Mouse (Mus musculus) adrenal gland, adult (tissue): ENCODE results near the gene Ctnna3.
"Not testable (repeated sequence)": the region's sequence is repeated elsewhere in the genome, so short reads cannot be mapped to it uniquely, and the experiment has no call there.

ENCODE experiments used
- DNase-seq, 2 experiments: peaks; one replicate each; pipeline ENCODE4 v3.0.0; 2022 to 2023; ENCODE audit warnings: low spot score in 1 of 2; ENCODE audit not compliant: inconsistent age in 2 of 2

Ctnna3 gene

DNA sequence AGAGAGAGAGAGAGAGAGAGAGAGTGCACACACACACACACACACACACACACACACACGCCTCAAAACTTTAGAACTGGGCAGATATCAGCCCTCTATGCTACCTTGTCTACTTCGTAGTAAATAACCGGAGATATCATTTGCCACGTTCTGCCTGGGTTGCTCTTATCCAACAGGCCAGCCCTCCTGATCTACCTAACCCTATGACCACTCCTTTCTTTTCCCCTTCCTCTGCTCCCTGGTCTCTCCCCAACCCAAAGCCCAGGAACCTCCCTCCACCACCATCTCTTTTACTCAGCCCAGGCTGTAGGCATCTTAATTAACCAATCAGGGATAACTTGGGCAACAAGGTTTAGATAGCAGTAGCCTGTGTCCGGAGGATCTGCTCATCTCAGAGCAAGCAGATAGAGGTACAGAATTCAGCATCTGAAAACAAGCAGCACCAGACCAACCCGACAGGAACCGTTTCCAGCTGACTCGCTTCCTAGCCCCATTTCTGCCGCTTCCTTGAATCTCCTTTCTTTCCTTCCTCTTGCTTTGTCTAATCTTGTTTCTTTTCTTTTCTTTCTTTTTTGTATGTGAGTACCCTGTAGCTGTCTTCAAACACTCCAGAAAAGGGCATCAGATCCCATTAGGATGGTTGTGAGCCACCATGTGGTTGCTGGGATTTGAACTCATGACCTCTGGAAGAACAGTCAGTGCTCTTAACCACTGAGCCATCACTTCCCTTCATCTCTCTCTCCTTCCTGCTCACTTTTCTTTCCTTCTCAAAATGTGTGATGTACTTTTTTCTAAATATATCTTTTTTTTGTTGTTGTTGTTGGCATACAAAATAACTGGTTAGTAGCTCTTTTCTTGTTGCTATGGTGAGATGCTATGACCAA is 6.1 kb upstream of the Ctnna3 start:
- DNase-seq = no peak

DNA sequence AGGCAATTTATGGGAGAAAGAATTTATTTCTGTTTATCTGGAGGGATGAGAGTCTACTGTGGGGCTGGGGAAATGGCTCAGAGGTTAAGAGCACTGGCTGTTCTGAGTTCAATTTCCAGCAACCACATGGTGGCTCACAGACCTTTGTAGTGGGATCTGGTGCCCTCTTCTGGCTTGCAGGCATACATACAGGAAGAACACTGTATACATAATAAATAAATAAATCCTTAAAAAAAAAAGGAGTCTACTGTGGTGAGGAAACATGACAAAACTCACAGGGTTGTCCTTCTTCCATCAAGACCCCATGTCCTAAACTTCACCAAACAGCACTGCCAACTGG is 5.5 kb upstream of the Ctnna3 start:
- DNase-seq = peak; percentile 40 to 72

DNA sequence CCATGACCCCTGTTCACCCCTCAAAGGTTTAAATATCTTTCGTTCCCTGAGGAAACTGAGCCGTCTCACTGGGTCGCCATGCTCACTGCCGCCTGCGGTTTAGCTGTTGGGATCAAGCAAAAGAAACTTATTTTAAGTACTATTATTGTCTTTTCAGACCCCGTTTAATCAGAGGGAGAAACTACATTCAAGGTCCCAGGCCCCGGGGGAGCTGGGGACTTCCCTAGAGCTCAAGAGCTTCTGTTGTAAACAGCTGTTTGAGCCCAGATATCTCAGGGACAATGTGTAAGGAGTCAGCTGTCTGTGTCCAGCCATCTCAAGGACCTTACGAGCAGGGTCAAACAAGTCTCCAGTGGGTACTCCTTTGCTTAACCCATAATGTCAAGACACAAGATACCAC is 2.8 kb upstream of the Ctnna3 start:
- no peak for DNase-seq

DNA sequence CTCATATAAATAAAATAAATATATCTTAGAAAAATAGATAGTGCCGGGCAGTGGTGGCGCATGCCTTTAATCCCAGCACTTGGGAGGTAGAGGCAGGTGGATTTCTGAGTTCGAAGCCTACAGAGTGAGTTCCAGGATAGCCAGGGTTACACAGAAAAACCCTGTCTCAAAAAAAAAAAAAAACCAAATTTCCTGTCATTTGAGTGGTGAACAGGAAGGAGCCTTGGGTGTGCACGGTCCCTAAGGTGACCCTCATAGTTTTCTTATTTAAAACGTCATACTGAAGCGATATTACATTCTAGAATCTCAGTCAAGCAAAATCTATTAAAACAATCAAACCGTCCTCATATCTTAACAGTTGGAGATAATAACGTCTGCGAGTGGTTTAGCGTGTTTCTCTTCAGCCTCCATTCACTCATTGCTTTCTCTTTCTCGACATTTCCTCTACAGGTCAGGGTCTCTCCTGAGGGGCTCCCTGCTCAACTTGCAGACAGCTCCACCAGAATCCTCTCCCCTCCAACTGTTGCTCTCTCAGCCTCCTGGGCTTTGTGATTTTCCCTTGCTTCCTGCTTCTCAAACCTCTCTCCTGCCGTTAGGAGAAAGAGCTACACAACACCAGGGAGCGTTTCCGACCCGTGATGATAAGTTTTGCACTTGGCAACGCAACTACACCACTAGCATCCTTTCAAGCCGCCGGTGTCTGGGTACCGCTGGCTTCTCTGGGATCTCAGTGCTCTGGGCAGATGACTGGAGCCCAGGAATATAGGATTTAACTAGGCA is 1.5 kb upstream of the Ctnna3 start:
- peak; percentile 40 to 77 for DNase-seq

DNA sequence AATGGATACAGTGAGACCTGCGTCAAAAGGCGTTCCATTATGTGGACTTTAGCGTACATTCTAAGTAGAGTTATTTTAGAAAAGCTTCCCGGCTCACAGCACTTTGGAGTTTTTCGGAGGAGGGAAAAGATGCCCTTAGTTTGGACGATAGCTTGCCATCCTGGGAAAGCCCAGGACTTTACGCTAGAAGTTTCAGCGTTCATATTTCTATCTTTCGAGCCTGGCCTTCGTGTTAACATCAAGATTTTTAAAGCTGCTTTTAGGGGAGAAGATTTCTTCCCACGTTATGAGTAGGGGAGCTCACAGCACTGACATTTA is 916 bp upstream of the Ctnna3 start:
- no peak for DNase-seq

DNA sequence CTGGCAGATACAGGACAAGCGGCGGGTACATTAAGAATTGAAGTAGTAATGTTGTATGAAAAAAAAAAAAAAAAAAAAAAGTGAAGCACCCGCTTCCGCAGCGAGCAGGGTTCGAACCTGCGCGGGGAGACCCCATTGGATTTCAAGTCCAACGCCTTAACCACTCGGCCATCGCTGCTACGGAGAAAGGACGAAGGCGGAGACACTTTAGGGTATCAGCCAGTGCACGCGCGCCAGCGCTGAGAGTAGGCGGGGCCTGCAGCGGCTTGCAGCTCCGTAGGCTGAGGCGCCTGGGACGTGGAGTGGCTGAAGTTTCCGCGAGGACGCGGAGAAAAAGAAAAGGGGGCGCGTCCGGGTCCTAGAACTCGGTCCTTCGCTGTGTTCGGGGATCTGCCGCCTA is 518 bp upstream of the Ctnna3 start:
- peak; percentile 99 to 100 for DNase-seq

DNA sequence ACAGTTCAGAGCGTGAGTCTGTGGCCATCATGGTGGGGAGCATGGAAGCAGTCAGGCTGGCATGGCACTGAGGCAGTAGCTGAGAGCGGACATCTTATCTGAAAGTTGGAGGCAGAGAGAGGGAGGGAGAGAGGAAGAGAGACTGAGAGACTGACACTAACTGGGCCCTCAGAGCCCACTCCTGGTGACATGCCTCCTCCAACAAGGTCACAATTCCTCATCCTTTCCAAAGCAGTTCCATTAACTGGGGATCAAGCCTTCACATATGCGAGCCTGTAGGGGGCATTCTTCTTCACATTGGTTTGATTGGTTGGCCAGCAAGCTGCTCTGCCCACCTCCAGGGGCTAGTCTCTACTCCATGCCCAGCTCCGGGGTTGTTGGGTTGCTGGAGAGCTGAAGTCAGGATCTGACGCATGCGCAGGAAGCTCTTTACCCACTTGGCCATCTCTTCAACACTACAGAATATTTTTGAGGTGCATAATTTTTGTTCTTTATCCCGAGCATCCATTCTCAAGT is 1.4 kb downstream of the Ctnna3 start:
- no peak for DNase-seq

DNA sequence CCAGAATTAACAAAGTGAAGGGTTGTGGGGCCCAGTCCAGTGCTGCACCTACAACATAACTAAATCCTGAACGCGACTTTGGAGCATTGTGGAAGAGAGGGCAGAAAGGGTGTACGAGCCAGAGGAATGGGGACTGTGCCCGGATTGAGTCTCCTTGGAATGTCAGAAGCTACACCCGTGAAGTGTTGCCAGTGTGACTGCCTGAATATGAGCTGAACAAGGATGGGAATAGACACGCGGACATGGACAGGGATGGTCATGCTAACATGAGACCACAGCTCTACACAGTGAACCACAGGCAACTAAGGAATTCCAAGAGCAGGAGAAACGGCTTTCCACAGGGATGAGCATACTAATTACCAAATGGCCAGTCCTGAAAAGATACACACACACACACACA is 2.2 kb downstream of the Ctnna3 start:
- DNase-seq = no peak

DNA sequence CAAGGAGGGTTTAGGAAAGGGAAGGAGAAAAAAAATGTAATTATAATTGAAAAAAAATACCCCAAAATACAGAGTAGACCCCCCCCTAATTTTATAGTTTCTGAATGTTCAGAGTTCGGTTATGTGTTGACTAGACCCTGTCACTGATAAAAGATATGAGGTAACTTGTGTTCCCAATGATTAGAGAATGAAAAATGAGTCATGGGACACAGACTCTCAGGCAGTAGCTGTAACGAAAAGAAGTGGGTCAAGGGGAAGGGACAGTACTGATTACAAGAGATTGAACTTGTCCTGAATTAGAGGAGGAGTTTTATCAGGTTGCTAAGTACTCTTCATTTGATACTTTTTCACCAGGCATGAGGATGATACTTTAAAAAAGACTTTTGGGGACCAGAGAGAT is 3.0 kb downstream of the Ctnna3 start:
- DNase-seq = peak in 1 of 2 experiments; percentile 55

DNA sequence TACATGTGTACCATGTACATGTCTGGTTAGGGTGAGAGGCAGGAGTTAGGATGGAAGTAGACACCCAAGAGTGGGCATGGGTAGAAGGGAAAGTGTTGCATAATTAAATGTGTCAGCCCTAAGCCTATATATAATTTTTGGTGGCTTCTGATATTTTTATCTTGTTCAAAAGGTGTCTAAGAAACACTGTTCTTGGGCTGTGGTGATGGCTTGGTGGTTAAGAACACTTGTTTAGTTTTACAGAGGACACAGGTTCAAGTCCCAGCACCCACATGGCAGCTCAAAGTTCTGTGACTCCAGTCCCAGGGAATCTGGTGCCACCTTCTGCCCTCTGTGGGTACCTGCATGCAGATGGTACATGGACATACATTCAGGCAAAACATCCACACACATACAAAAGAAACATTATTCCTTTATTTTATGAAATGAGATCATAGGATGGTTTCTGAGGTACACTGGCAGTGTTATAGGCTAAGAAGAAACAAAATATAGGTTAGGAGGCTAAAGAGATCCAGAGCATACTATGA is 8.9 kb downstream of the Ctnna3 start:
- no peak for DNase-seq

DNA sequence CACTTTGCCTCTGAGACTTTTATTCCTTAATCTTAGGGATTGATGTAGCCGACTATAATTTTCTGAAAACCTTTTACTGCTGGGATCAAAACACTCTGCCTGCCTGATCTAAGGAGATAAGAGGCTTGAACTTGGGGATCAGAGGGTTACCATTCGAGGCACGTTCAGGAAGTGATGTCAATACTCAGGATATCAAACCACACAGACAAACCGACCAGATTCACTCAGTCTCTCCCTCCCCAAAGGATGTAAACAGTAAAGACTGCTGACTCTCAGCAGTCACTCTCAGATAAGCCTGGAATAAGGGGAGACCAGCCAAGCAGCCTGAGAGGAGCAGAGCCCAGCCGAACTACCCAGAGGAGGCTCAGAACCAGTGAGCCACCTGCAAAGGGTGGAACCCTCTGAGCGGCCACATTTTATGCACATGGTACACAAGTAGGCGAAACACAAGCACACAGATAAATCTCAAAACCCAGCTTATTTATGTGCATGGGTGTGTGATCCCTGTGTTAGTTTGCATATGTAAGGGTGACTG is 9.9 kb downstream of the Ctnna3 start:
- no peak for DNase-seq

DNA sequence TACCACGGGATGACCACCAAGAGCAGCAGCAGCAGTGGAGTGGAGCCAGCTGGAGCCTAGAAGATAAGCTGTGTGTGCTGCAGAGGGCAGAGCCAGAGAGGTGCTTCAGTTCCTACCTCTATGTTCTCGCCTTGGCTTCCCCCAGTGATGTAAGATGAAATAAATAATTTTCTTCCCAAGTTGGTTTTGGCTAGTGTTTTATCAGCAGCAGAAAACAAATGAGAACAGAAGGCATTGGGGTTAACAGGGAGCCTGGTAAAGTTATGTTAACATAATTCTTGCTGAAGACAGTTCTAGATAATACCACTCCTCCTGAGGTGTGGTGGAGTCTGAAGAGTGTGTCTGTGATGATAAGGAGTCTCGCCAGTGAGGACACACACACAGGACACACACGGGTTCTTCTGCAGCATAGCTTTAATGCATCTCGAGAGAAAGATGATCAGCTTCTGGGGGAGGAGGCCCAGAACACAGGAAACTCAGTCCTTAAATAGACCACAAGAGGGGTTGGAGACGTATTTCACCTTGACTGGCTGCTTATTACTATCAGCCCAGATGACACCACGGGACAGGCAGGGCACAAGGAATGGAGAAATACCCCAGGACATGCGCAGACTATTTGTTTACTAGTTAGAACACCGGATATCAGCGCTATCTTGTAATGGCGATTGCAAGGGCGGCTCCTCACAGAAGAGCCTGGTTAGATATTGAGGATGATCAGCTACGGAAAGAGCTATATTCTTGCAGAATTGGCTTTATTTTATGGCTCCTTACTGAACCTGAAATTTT is 14.9 kb downstream of the Ctnna3 start:
- not testable (repeated sequence) for DNase-seq

DNA sequence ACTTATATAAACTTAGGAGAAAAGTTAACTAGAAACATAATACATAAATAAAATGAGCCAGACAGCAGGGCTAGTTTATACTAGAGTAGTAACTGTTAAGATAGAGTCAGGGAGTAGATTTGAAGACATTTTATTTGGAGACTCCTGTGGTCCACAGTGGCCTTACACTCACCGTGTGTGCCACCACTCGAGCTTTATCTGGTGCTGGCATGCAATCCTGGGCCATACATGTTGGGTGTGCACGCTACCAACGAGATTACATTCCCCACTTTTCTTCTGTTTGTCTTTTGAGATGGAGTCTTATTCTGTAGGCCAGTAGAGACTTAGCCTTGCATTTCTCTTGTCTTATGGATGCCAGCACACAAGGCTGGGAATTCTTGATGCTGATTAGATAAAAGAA is 24.0 kb downstream of the Ctnna3 start:
- no peak for DNase-seq

DNA sequence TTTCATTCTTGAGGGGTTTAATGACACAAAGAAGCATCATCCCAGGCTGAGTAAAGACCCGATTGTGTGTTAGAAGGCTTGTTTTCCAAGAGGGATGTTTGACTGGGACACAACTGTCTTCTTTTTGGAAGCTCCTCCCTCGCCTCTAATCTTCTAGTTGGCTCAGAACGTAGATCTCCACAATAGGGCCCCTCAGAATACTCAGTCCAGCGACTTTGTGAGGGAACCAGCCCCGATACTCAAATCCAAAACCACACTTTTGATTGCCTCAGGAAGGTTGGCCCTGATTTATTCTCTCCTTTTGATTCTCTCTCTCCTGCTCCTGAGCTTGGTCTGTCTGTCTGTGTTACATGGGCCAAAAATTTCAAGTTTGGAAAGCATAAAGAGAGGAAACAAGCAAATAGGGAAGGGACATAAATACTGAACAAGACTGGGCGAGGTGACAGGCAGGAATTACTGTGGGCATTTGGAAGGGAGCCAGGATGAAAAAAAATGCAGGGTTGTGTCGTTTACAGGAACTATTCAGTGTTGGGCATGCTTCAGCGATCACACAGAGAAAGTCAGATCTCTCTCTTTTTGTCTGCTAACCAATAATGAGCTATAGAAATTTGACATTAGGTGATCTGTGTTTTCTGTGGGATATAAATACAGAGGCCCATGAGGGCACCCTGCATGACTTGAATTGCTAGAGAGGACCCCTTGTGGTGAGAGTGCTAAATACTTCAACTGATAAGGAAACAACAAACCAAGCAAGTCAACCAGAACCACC is 25.4 kb downstream of the Ctnna3 start:
- peak in 1 of 2 experiments; percentile 80 for DNase-seq

DNA sequence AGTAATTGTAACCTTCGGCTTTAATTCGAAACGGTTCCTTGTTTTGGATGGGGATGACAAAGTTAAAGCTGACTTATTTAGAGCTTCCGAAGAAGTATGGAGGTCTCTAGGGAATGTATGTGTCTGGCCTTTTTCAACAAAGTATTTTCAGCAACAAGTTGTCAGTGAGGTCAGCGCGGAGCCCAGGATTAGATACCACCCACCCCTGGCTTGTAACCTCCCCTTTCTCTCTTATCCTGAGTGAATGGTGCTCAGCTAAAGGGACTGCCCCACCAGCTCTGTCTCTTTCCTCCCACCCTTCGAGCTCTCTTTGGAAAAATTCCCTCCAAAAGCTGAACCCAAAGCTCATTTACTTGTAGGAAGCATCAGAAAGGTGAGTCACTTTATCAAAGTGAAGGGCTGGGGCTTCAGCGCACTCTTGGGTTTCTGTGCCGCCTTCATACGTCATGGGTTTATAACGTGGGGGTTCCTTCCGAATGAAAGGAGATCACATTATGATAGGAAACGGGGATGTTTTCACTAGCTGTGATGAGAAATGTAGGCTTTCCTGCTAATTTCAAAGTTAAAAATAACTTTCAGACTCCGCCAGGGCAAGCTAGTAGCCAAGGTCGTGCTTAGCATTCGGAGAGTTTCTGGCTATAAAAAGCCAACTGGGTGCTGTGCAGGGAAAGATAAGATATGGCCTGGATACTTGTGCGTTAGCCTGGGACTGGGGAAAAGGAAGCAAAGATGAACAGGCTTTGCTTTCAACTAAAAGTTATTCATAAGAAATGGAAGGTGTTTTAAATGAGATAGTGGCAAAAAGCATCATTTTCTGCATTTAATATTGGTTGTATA is 27.6 kb downstream of the Ctnna3 start:
- DNase-seq = peak; percentile 18 to 70

DNA sequence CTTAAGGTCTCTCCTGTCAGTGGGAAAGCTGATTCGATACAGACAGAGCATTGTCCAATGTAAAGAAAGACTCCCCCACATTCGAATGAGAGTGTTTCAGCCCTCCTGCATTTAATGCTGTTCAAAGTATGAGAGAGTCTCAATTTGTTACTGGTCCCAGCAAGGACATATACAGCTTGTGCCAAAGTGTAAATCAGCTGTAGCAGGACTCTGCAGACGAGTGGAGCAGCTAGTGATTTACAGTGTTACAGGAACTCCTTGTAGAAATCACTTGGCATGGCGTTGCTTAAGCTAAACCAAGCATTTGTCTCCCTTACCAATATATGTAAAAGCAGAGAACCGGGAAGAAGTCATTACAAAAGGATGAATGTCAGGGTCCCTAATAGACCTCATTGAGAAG is 31.0 kb downstream of the Ctnna3 start:
- no peak for DNase-seq

DNA sequence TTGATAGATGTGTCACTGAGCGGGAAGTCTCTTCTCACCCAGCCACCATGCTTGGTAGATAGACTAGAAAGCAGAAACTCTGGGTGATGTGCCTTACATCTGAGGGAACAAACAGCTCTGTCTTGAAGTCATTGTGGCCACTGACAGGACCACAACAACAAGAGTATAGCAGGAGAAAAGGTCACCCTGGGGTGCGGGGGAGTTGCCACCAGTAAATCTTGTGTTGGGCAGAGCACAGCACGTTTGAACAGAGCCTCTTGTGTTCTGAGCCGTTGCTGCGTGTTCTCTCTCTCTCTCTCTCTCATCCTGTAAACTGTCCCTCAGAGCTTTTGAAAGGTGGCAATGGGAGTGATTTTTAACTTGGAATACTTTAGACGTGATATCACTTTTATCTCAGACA is 42.6 kb downstream of the Ctnna3 start:
- no peak for DNase-seq

DNA sequence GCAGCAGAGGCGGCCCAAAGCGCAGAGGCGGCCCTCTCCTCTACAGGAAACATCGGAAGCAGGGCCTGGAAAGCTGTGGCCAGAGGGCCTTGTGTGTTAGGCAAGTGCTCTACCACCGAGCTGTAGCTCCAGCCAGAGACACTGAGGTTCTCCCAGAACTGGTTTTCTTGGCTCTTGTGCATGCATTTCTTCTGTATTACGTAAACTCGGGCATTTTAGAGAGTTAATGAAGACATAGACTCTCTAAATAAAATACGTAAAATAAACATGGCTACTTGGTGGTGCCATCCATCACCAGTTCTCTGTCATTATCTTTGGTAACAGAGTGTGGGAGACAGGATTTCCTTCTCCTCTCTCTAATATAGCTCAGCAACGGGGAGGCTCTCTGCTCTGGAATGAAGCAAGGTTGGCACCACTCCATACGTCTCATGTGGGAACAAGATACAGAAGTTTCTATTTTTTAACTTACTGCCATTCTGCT is 46.3 kb downstream of the Ctnna3 start:
- DNase-seq = peak; percentile 10 to 59

DNA sequence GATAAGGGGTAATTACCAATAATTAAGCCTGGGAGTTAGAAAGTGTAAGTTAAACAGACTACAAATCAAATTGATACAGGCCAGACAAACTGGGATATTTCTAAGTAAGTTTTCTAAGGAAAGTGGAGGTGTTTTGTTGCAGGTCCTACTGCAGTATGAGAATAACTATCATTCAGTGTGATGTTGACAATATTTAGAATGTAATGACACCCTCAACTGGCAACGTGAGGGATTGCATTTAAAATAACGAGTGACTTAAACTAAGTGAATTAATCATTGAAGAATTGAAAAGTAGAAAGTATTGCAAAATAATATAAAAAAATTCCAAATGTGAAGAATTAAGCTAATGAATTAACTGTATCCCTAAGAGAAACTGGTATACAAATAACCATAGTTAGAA is 49.0 kb downstream of the Ctnna3 start:
- peak in 1 of 2 experiments; percentile 39 for DNase-seq
